Mouse (Mus musculus): ENCODE measurements around the gene Slc39a3. TPM values are rescaled to one million over a fixed set of nuclear protein-coding genes. Genes with fewer than 3 reads are reported as not detected.
A peak's percentile ranks its signal among the peaks of the same experiment; 100 is the strongest.
"Not testable (repeated sequence)": the region's sequence is repeated elsewhere in the genome, so short reads cannot be mapped to it uniquely, and the experiment has no call there.

Slc39a3 gene
- total RNA-seq, 2 experiments from 2014 or later: 5.3 to 5.9 TPM

GRCm38 (mm10) chr10:81014393-81015384 is 22.5 kb downstream of the Slc39a3 start, which contains the start of gene Gng7:
TSS of gene Gng7 (minus strand) at chr10:81014945.
- peak; percentile 96 for ATAC-seq (replicated peaks; ENCODE audit: poor library complexity, severe bottlenecking)

DNA sequence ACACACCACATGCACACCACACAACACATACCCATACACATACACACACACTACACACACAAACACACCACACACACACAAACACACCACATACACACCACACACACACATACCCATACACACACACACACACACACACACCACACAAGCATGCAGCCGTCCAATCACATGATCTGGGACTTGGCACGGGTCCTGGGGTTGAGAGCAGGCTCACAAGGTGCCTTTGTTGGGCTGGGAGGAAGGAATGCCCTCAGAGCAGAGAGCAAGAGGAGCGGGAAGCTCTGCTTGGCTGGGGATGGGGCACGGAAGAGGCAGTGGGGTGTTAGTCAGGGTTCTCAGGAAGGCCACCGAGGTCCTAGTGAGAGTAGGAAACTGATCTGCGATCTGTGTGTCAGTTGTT is 26.4 kb downstream of the Slc39a3 start:
- no peak for ATAC-seq (replicated peaks; ENCODE audit: poor library complexity, severe bottlenecking)

GRCm38 (mm10) chr10:81007240-81007639 is 30.0 kb downstream of the Slc39a3 start:
- peak; percentile 58 for ATAC-seq (replicated peaks; ENCODE audit: poor library complexity, severe bottlenecking)

GRCm38 (mm10) chr10:81006005-81006677 is 31.1 kb downstream of the Slc39a3 start:
- ATAC-seq (replicated peaks; ENCODE audit: poor library complexity, severe bottlenecking): no peak

DNA sequence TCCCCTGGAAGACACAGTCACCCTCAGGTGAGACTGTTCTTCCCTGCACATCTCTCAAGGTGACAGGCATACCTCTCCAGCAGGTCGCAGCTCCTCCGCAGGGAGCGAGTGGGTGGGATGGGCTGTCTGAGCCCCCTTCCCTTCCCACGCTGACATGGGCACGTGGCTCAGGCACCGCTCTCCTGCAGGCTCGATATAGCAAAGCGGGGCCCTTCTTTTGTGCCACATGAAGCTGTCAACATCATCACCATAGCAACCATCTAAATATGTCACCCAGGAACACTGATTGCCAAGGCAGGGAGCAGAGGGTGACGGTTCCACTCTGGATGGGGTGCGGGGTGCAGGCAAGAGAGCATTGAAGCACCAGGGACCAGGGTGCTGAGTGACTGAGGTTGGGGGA is 36.1 kb downstream of the Slc39a3 start:
- ATAC-seq (replicated peaks; ENCODE audit: poor library complexity, severe bottlenecking): no peak

- ATAC-seq (replicated peaks; ENCODE audit: poor library complexity, severe bottlenecking): no peak
Measured at GRCm38 (mm10) chr10:81000197-81001062, 36.8 kb downstream of the Slc39a3 start.

- ATAC-seq (replicated peaks; ENCODE audit: poor library complexity, severe bottlenecking): peak; percentile 81
Measured at GRCm38 (mm10) chr10:80999362-81000196, 37.6 kb downstream of the Slc39a3 start.

DNA sequence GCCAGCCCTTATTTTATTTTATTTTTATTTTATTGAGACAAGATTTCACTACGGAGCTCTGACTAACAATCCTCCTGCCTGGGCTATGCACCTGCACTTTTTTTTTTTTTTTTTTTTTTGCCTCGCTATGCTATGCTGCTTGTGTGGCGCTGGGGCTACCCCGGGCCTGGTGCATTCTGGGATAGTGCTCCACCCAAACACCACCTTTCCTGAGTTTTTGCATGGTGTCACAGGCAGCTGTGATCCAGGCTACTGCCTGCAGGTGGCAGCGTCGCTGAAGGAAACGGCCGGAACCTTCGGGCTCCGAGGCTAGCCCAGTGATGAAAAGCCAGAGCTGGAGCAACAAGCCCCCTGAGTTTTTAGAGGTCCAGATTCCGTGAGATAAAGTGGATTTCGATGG is 38.4 kb downstream of the Slc39a3 start:
- peak; percentile 53 for ATAC-seq (replicated peaks; ENCODE audit: poor library complexity, severe bottlenecking)

DNA sequence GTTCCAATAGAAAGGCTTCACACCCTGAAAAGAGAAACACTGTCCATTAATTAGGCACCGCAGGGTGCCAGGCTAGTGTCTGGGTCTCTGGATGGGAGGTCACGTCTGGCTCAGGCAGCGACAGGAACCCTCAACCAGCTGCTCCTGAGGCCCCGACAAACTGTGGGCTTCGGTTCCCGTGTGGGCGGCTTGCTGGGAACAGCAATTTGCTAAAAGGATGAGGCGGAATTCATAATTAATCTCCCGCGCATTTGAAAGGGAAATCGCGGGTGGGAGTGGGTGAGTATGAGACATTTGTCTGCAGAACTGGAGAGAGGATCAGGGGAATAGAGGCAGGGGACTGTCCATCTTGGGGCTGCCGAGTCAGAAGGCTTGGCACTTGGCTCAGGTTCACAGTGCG is 39.2 kb downstream of the Slc39a3 start:
- ATAC-seq (replicated peaks; ENCODE audit: poor library complexity, severe bottlenecking): no peak

GRCm38 (mm10) chr10:80997332-80997731 is 39.9 kb downstream of the Slc39a3 start:
- no peak for ATAC-seq (replicated peaks; ENCODE audit: poor library complexity, severe bottlenecking)

DNA sequence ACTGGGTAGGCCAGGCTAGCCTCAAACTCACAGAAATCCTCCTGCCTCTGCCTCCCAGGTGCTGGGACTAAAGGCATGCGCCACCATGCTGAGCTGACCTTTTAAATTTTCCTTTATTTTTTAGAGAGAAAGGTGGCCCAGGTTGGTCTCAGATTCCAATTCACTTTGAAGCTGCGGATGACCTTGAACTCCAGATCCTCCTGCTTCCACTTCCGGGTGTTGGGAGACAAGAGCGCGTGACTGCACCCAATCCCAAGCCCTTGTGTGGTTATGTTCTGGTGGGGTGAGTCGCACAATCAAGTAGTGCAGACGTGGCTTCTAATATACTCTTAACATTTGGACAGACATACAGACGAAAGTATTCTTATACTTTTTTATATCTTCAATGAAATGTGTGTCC is 40.7 kb downstream of the Slc39a3 start:
- ATAC-seq (replicated peaks; ENCODE audit: poor library complexity, severe bottlenecking): no peak

DNA sequence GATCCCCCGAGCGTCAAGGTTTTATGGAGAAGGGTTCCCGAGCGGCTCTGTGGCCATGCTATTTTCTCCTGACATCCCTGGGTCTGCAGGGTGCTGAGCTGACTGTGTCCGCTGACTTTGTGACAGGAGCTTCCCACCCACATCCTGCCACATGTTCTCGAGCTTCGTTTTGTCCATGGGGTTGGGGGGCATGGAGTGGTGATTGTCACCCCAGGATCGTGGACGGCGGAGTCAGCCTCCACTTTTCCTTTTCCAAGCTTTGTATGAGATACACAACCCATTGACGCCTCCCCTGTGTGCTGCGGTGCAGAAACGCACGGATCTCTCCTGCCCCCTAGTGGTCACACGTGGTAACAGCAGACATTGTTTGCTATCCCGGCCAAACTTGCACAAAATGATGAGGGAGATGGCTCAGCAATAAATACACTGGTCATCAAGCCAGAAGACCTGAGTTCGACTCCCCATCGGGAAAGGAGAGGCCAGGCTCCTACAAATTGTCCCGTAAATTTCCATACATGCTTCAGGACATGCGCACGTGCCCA is 42.1 kb downstream of the Slc39a3 start:
- ATAC-seq (replicated peaks; ENCODE audit: poor library complexity, severe bottlenecking): peak; percentile 52

DNA sequence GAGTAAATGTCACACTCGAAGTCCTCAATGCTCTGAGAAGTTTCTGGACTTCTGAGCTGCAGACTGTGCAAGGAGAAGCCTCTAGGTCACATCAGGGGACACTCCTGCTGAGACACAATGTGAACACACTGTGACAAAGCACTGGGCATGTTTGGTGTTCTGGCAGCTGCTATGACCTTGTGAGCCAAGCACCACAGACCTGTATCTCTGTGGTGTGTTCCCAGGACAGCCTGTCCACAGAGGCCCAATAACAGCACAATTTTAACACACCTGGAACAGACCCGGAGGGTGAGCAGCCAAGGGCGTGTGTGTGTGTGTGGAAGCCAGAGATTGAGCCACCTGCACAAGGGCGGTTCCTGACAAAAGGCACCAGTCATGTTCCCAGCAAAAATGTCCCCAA is 42.6 kb downstream of the Slc39a3 start:
- no peak for ATAC-seq (replicated peaks; ENCODE audit: poor library complexity, severe bottlenecking)

DNA sequence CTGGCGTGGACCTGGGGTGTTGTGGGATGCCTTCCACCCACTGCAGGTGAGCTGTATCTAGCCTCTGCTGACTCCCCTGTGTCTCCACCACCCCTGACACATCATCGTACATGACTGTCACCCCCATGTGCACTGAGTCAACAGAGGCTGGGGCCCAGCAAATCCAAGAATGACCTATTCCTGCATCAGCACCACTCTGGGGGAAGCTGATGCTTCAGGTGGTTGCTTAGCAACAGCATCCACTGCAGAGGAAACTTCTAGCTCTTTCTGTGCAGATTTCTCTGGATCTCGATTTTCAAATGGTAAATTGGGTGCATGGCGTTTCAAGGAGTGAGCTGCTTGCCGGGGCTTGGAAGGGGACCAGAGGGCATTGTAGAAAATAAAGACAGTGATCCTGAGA is 44.0 kb downstream of the Slc39a3 start:
- no peak for ATAC-seq (replicated peaks; ENCODE audit: poor library complexity, severe bottlenecking)

DNA sequence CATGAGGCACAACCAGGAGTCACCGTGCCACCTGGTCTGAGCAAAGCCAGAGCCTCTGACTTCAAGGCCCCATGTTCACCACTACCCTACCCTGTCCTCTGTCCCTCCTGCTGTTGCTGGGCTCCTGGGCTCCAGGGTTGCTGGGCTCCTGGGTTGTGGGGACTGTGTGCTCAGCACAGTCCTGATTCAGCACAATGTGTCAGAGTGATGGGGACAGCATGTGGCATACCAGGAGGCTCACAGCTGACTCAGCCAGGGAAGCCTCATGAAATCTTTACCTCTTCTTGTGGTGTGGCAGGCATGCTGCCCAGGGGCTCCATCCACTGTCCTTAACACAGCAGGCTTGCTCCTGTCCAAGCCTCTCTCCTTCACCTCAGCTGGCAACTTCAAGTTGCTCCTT is 45.3 kb downstream of the Slc39a3 start:
- ATAC-seq (replicated peaks; ENCODE audit: poor library complexity, severe bottlenecking): no peak

GRCm38 (mm10) chr10:80991007-80991406 is 46.2 kb downstream of the Slc39a3 start:
- ATAC-seq (replicated peaks; ENCODE audit: poor library complexity, severe bottlenecking): no peak

DNA sequence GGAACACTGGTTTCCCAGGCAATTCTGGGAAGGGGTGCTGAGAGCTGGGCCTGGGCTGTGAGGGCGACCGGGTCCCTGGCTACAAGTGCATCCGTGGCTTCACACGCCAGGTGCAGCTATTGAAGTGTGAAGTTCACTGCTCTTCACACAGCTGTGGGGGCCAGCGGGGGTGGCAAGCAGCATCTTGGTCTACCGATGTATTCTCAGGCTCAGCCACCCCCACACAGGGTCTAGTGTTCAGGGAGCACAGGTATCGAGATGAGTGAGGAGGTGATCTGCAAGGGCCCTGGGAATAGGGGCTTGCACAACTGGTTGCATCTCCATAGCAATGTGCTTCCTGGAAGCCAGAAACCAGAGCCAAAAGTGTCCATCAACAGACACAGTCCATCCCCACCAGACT is 46.8 kb downstream of the Slc39a3 start:
- no peak for ATAC-seq (replicated peaks; ENCODE audit: poor library complexity, severe bottlenecking)

- not testable (repeated sequence) for ATAC-seq (replicated peaks; ENCODE audit: poor library complexity, severe bottlenecking)
Measured at GRCm38 (mm10) chr10:80989854-80990253, 47.4 kb downstream of the Slc39a3 start.

GRCm38 (mm10) chr10:80989446-80989845 is 47.8 kb downstream of the Slc39a3 start:
- peak; percentile 60 for ATAC-seq (replicated peaks; ENCODE audit: poor library complexity, severe bottlenecking)
